In the genomic region with DNA sequence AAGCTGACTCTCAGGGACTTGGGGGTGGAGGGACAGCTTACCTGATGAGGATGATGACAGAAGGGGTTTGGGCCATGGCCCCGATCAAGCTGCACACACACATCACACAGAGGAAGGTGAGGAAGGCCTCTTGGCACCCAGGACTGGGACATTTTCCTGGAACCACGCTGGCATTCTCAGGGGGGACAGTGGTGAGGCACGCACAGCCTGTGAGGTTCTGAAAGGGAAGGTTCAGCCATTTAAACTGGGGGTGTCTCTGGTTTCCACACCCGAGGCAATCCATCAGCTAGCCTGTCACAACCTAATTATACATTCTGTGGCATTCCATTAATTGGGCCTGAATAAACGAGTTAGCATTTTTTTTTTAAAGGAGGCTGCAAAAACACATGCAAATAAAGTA, we compare ENCODE assay signal across 19 mouse cellular contexts.
DNase-seq lines count a peak whose midpoint lies in the region; ATAC-seq and TF ChIP-seq lines count a peak whose summit lies in the region.
"Had no signal": no experiment of that assay in that cellular context is flagged by ENCODE, and none has a peak within 500 bp of the region (broad histone marks: within the 10 kb centered on the region; RNA-seq: fewer than 3 reads in every experiment).

No protein-coding gene starts in this region.

- no peak overlapping the region for H3K4me3 ChIP-seq in forebrain, embryonic 16.5 days (replicated peaks; ENCODE audit: low read length)
- no peak overlapping the region for H3K4me3 ChIP-seq in hindbrain, postnatal 0 days (ENCODE audit: low read length)
- H3K4me3 ChIP-seq: embryonic facial prominence, embryonic 10.5 days; myocyte had no signal

- H3K27me3 ChIP-seq in forebrain, embryonic 16.5 days (replicated peaks; ENCODE audit: control insufficient read depth, insufficient read depth, low read length) = no peaks in the 10 kb centered on the region
- H3K27me3 ChIP-seq in hindbrain, postnatal 0 days (ENCODE audit: insufficient read depth, low read length) = no peaks in the 10 kb centered on the region

- peak overlapping the region; percentile 17; the same call in 1 of the 2 replicates for H3K4me2 ChIP-seq in forebrain, embryonic 16.5 days (ENCODE audit: low read length)
- H3K4me2 ChIP-seq in hindbrain, postnatal 0 days (ENCODE audit: low read depth, low read length) = no peak overlapping the region

- TF ChIP-seq CTCF in brain, embryonic 14.5 days (IDR thresholded peaks at IDR 0.05; ENCODE audit: borderline replicate concordance, extremely low read depth, insufficient read depth, insufficient read length) = no peak
- no peak for TF ChIP-seq CTCF in hindbrain, postnatal 0 days (IDR thresholded peaks at IDR 0.05; ENCODE audit: low read depth)

- peak; percentile 59 for ATAC-seq in forebrain, embryonic 16.5 days
- ATAC-seq in hindbrain, postnatal 0 days = 0 out of 2 replicates have a peak, but pooled peaks have one; percentile 32
- ATAC-seq: intestine, postnatal 0 days had no signal

- H3K9me3 ChIP-seq in forebrain, embryonic 16.5 days (ENCODE audit: control insufficient read depth, low read length) = no peaks in the 10 kb centered on the region
- H3K9me3 ChIP-seq in hindbrain, postnatal 0 days (ENCODE audit: low read length) = no peaks in the 10 kb centered on the region
- H3K9me3 ChIP-seq: embryonic facial prominence, embryonic 10.5 days had no signal

- H3K36me3 ChIP-seq in forebrain, embryonic 16.5 days (ENCODE audit: control insufficient read depth, insufficient read depth) = no peaks in the 10 kb centered on the region
- H3K36me3 ChIP-seq in hindbrain, postnatal 0 days (ENCODE audit: insufficient read depth, low read length) = no peaks in the 10 kb centered on the region
- H3K36me3 ChIP-seq: embryonic facial prominence, embryonic 10.5 days had no signal

- DNase-seq in Muller cell, postnatal 12 days (ENCODE audit: inconsistent ontology term) = peak; percentile 30
- peak; percentile 80 for DNase-seq in brain, embryonic 14.5 days (ENCODE audit: low read depth)
- DNase-seq in hindbrain, postnatal 0 days (ENCODE audit: low spot score) = no peak
- DNase-seq in left cerebral cortex, postnatal 14 days (ENCODE audit: low spot score in 2 of 2) = no peak
- no peak for DNase-seq in gastrocnemius, adult 18-20 months (ENCODE audit: low spot score)
- DNase-seq in urinary bladder, adult 2 months (ENCODE audit: low spot score) = no peak
- DNase-seq in spleen, postnatal 36 days (ENCODE audit: low spot score in 2 of 2) = no peak
- DNase-seq: adrenal gland, adult 2 months; cerebellum, adult 9-10 months; gastrocnemius, postnatal 14 days; kidney, postnatal 10 days; lung, adult 18-20 months; lung, postnatal 14 days; spleen, adult 18-20 months; thymus, postnatal 36 days had no signal

- peaks cover 21% of the 10 kb centered on the region for H3K4me1 ChIP-seq in forebrain, embryonic 16.5 days (replicated peaks; ENCODE audit: control insufficient read depth, insufficient read depth, low read length)
- H3K4me1 ChIP-seq in hindbrain, postnatal 0 days (ENCODE audit: insufficient read depth, low read length) = 0 out of 2 replicates have a peak, but pooled peaks cover 7% of the 10 kb centered on the region

- H3K9ac ChIP-seq in forebrain, embryonic 16.5 days (replicated peaks; ENCODE audit: low read depth, low read length) = no peak overlapping the region
- H3K9ac ChIP-seq in hindbrain, postnatal 0 days (replicated peaks; ENCODE audit: low read length) = no peak overlapping the region

- intact Hi-C loops in left cerebral cortex, postnatal 14 days (cut with DNase I) = no loop called here

- peak overlapping the region; percentile 68 for H3K27ac ChIP-seq in forebrain, embryonic 16.5 days (ENCODE audit: low read length)
- no peak overlapping the region for H3K27ac ChIP-seq in hindbrain, postnatal 0 days
- H3K27ac ChIP-seq: embryonic facial prominence, embryonic 10.5 days had no signal

- 17% methylated on average over 5 of the region's 5 CpGs for WGBS in forebrain, embryonic 16.5 days
- 38% methylated on average over 5 of the region's 5 CpGs for WGBS in hindbrain, postnatal 0 days

- no peak for TF ChIP-seq POLR2A in brain, embryonic 14.5 days (IDR thresholded peaks at IDR 0.05; ENCODE audit: borderline replicate concordance, extremely low read depth, insufficient read depth, insufficient read length, poor library complexity, severe bottlenecking)

Comparison
In these comparisons a context has a peak if more than half of its experiments do, and no peak if none do; other contexts are left out.
1. DNase-seq: peak in Muller cell, postnatal 12 days (single experiment) and brain, embryonic 14.5 days (single experiment); none in hindbrain, postnatal 0 days (single experiment), left cerebral cortex, postnatal 14 days (0 of 2), gastrocnemius, adult 18-20 months (single experiment), urinary bladder, adult 2 months (single experiment) and spleen, postnatal 36 days (0 of 2).